Mouse (Mus musculus) thymus, adult 2 months (tissue): Measurements from ENCODE around the gene Zan. TPM values are rescaled to one million over a fixed set of nuclear protein-coding genes. Genes with fewer than 3 reads are reported as not detected.

Experiments used
- DNase-seq: peaks from one replicate; pipeline ENCODE4 v3.0.0; 2021
- H3K27ac ChIP-seq: fragments of 200-500 bp; 2 replicates; pipeline ENCODE4 v1.5.1; 2012; ENCODE audit warnings: low read length, control low read depth; ENCODE audit not compliant: control insufficient read depth, insufficient read depth
- H3K27me3 ChIP-seq: fragments of 200-500 bp; 2 replicates; pipeline ENCODE4 v1.6.1; 2012; ENCODE audit warnings: mild to moderate bottlenecking, low read length, moderate library complexity, mixed read lengths; ENCODE audit not compliant: control insufficient read depth, insufficient read depth
- H3K36me3 ChIP-seq: fragments of 200-500 bp; 2 replicates; pipeline ENCODE4 v1.6.1; 2012; ENCODE audit warnings: mild to moderate bottlenecking, low read length, moderate library complexity; ENCODE audit not compliant: control insufficient read depth, insufficient read depth
- H3K4me1 ChIP-seq: fragments of 200-500 bp; replicated peaks from 2 replicates; pipeline ENCODE4 v1.6.1; 2012; ENCODE audit warnings: low read length; ENCODE audit not compliant: control insufficient read depth, insufficient read depth
- H3K4me3 ChIP-seq: fragments of 200-500 bp; 2 replicates; pipeline ENCODE4 v1.5.1; 2012; ENCODE audit warnings: mild to moderate bottlenecking, low read length, control low read depth, moderate library complexity; ENCODE audit not compliant: control insufficient read depth, insufficient read depth
- CTCF ChIP-seq: fragments of 200-500 bp; IDR thresholded peaks from 2 replicates; pipeline ENCODE4 v1.5.1; 2012; ENCODE audit warnings: mild to moderate bottlenecking, control low read depth, low read length, moderate library complexity, borderline replicate concordance; ENCODE audit not compliant: control insufficient read depth, poor library complexity, insufficient read depth; ENCODE audit errors: extremely low read depth
- POLR2A ChIP-seq: fragments of 200-500 bp; IDR thresholded peaks from 2 replicates; pipeline ENCODE4 v1.6.1; 2012; ENCODE audit warnings: mild to moderate bottlenecking, low read length, control low read depth, moderate library complexity; ENCODE audit not compliant: control insufficient read depth, poor library complexity, insufficient read depth; ENCODE audit errors: extremely low read depth
- WGBS: fragments of 180-500 bp; shearing (Covaris S2); methylation state at CpG from one replicate; pipeline ENCODE4 v1.1.7; 2018; 5-methylcytosine and 5-hydroxymethylcytosine counted together
- polyA plus RNA-seq: library from polyadenylated mRNA; depleted of rRNA; stranded (reverse); fragments of >200 nt; gene quantifications from 2 replicates; pipeline ENCODE4 v1.2.3, GENCODE M21; 2012

The Zan gene
- polyA plus RNA-seq, 1 experiment = 0.36 TPM

DNA sequence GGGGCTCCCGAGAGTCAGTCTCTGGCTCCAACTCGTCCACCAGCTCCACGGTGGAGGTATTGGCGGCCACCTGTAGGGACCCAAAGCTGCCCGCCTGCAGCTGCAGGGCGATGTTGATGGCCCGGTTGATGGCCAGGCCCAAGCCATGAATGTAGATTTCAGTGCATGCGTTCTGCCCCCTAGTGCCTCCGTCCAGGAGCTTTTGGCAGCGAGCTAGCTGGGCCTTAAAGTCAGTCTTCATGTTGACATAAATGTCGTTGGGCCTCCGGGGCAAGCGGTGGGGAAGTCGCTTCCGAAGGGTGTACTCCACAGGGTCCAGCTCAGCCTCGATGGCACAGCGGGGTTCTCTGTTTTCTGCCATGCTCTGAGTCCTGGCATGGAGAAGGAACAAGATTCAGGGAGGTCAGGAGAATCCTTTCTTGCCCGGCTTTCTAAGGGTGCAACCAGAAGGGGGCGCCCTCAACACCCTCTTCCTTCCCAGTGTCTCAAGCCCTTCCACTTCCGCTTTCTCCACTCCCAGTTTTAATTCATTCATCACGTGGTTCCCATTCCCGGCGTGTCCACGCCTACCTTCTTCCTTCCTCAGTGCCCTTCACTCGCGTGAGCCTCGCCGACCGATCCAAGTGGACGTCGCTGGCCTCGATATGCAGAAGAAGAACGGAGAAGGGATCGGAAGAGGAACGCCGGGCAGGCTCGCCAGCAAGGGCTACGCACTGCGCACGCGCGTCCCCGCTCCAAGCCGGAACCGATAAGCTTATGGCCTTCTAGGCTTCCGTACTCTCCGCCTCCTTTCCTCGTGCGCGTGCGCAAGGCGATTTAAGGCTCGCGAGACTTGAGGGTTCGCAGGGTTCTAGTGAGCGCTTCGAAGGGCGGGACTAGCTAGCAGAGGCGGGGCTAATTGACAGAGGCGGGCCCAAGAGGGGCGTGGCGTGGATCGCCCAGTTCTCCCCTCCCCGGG lies 25.1 kb upstream of the Zan start, which contains the start of gene Pop7:
Pop7 (minus strand) TSS at position 810 of the 958 bp plus-strand sequence.
- Histone ChIP-seq H3K4me3 (peak within 1 kb of the TSS; percentile 65), H3K27ac (peak within 1 kb of the TSS; percentile 39; the same call in 1 of the 2 replicates), H3K27me3 (no peaks in the 10 kb centered on the region), H3K36me3 (no peaks in the 10 kb centered on the region), H3K4me1 (peaks cover 6% of the 10 kb centered on the region)
- WGBS = 2% methylated on average over 64 of the region's 64 CpGs
- peak; percentile 100 for DNase-seq
- TF ChIP-seq POLR2A = peak; percentile 72
- TF ChIP-seq CTCF = peak; percentile 90; the same call in 1 of the 2 replicates

DNA sequence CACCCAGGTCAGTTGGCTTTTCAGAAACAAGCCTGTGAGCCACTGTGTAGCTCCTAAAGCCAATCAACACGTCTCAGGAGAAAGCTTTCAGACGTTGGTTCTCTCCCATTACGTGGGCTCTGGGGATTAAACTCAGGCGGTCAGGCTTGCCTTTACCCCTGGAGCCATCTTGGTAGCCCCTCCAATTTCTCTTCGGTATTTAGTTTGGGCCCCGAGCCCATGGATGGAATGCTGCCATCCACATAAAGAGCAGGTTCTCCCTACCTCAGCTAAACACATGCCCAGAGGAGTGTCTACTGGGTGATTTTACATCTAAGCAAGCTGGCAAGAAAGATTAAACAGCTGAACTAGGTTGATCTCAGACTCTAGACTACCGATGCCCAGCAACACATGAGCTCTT lies 23.3 kb upstream of the Zan start:
- no peak for TF ChIP-seq CTCF
- TF ChIP-seq POLR2A = no peak
- 96% methylated on average over 7 of the region's 7 CpGs for WGBS

DNA sequence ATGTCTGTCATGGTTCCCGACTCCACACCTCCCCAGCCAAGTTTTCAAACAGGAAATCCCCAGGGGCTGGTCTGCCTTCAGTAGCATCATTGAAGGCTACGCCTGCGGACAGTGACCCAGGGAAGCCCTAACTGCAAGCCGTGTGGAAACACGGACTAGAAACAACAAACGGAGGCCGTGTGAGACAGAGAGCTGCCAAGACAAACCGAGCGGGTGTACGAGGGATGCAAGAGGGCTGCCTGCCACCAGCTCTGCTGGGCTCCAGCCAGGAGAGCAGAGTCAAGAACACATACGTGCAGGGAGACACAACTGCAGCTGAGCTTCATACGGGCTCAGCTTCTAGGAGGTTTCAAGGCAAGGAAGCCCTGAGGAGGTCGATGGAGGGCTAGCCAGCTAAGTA lies 17.0 kb upstream of the Zan start:
- no peaks in the 10 kb centered on the region for H3K36me3 ChIP-seq
- H3K27ac ChIP-seq = no peak overlapping the region
- no peaks in the 10 kb centered on the region; the same call in 1 of the 2 replicates for H3K4me1 ChIP-seq
- no peak for DNase-seq
- 89% methylated on average over 13 of the region's 13 CpGs for WGBS
- no peak overlapping the region for H3K4me3 ChIP-seq
- H3K27me3 ChIP-seq = no peaks in the 10 kb centered on the region
- TF ChIP-seq POLR2A (no peak), CTCF (no peak)

More for the DNA sequence above, 23.3 kb upstream of the Zan start:
- H3K4me3 ChIP-seq = no peak overlapping the region
- DNase-seq = no peak
- peaks cover 6% of the 10 kb centered on the region for H3K4me1 ChIP-seq
- no peaks in the 10 kb centered on the region for H3K27me3 ChIP-seq
- no peak overlapping the region for H3K27ac ChIP-seq
- H3K36me3 ChIP-seq = no peaks in the 10 kb centered on the region

DNA sequence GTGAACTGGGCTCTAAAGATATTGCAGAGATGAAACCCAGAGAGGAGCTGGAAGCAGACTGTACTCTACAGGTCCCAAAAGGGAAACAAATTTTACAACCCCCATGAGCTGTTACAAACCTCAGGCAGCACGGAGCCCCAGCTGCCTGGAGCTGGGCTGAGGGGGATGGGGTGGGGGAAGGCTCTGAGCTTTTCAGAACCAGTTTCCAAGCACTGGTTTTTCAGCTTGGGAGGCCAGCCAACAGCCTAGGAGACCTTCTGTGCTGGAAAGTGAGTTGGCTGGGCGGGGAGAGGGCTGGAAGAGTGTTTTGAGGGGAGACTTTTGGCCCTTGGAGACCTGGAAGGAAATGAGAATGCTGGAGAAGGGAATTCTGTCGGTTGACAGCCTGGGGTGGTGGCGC lies 14.7 kb upstream of the Zan start:
- TF ChIP-seq CTCF (no peak), POLR2A (no peak)
- Histone ChIP-seq H3K27me3 (no peaks in the 10 kb centered on the region), H3K27ac (no peak overlapping the region), H3K4me3 (no peak overlapping the region), H3K4me1 (no peaks in the 10 kb centered on the region; the same call in 1 of the 2 replicates), H3K36me3 (no peaks in the 10 kb centered on the region)
- no peak for DNase-seq
- 75% methylated on average over 4 of the region's 4 CpGs for WGBS

DNA sequence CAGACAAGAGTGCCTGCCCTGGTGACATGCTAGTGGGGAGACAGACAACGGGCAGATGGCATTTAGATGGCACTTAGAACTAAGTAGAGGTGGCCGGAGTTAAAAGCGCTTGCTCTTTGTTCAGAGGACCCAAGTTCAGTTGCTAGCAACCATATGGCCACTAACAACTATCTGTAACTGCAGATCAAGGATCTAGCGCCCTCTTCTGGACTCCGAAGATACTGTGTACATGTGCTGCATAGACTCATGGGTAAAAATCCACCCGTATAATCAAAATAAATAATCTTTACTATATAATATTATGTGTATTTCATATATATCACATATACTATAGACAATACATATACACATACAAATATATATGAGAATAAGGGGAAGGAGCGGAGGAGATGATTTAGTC lies 10.8 kb upstream of the Zan start:
- 93% methylated on average over 7 of the region's 7 CpGs for WGBS
- no peak overlapping the region for H3K27ac ChIP-seq
- no peak overlapping the region for H3K4me3 ChIP-seq
- no peaks in the 10 kb centered on the region for H3K36me3 ChIP-seq
- TF ChIP-seq POLR2A (no peak), CTCF (no peak)
- no peaks in the 10 kb centered on the region; the same call in 1 of the 2 replicates for H3K4me1 ChIP-seq
- DNase-seq = no peak
- H3K27me3 ChIP-seq = peaks cover 2% of the 10 kb centered on the region; the same call in 1 of the 2 replicates

DNA sequence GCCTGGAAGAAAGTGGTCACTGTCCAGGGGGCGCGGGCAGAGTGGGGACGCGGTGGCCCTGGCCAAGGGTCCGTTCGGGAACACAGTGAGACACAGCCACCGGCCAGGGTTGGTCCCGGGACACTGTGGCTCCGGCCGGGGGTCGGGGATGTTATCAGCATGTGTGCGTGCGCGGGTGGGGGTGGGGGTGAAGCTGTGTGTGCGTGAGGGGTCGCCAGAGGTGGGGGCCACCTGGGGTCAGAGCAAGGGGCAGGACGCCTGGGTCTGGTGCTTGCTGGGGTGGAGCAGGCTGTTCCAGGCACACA lies 8.9 kb upstream of the Zan start:
- no peak overlapping the region for H3K27ac ChIP-seq
- no peaks in the 10 kb centered on the region for H3K36me3 ChIP-seq
- TF ChIP-seq POLR2A (no peak), CTCF (no peak)
- no peak overlapping the region for H3K4me3 ChIP-seq
- DNase-seq = no peak
- WGBS = 30% methylated on average over 17 of the region's 17 CpGs
- no peaks in the 10 kb centered on the region; the same call in 1 of the 2 replicates for H3K4me1 ChIP-seq
- H3K27me3 ChIP-seq = peaks cover 2% of the 10 kb centered on the region; the same call in 1 of the 2 replicates
